Mouse (Mus musculus): ENCODE data around the gene Gm49510. TPM values are rescaled to one million over a fixed set of nuclear protein-coding genes. Genes with fewer than 3 reads are reported as not detected.
A peak's percentile ranks its signal among the peaks of the same experiment; 100 is the strongest.

Gm49510 gene
- polyA plus RNA-seq, 1 experiment from 2014 or later, result 1.0 TPM

- peak overlapping the region; percentile 85 for H3K4me3 ChIP-seq (ENCODE audit: low read depth, low read length)
- H3K27ac ChIP-seq (replicated peaks; ENCODE audit: low read depth, low read length), result peak overlapping the region; percentile 67; the same call in 1 of the 2 replicates
- peak overlapping the region; percentile 76 for H3K9ac ChIP-seq (ENCODE audit: low read length)
- 9% methylated on average over 18 of the region's 18 CpGs for WGBS
- DNase-seq (ENCODE audit: low spot score) (no peak), ATAC-seq (ENCODE audit: insufficient number of reproducible peaks, low FRiP score, low TSS enrichment, low read depth) (0 out of 2 replicates have a peak, but pooled peaks have one; percentile 22)
- H3K4me1 ChIP-seq (ENCODE audit: control insufficient read depth, insufficient read depth, low read length), result peaks cover 20% of the 10 kb centered on the region
- H3K4me2 ChIP-seq (ENCODE audit: low read depth, severe bottlenecking), result peak overlapping the region; percentile 77
- H3K36me3 ChIP-seq (ENCODE audit: control insufficient read depth, insufficient read depth, low read length), result peaks cover 11% of the 10 kb centered on the region; the same call in 1 of the 2 replicates
- H3K27me3 ChIP-seq (ENCODE audit: control insufficient read depth, insufficient read depth, low read length), result no peaks in the 10 kb centered on the region
- no peaks in the 10 kb centered on the region for H3K9me3 ChIP-seq (ENCODE audit: control insufficient read depth, low read length)
These were observed 1.3 kb downstream of the Gm49510 start for GRCm38 (mm10) chr15:78900585-78901421.

GRCm38 (mm10) chr15:78901422-78901789, 1.9 kb downstream of the Gm49510 start:
- H3K4me2 ChIP-seq (ENCODE audit: low read depth, severe bottlenecking), result peak overlapping the region; percentile 77
- WGBS, result 45% methylated on average over 8 of the region's 8 CpGs
- peak overlapping the region; percentile 76; the same call in 1 of the 2 replicates for H3K9ac ChIP-seq (ENCODE audit: low read length)
- no peak for ATAC-seq (ENCODE audit: insufficient number of reproducible peaks, low FRiP score, low TSS enrichment, low read depth)
- DNase-seq (ENCODE audit: low spot score), result peak; percentile 45
- no peaks in the 10 kb centered on the region for H3K27me3 ChIP-seq (ENCODE audit: control insufficient read depth, insufficient read depth, low read length)
- H3K4me1 ChIP-seq (ENCODE audit: control insufficient read depth, insufficient read depth, low read length), result peaks cover 20% of the 10 kb centered on the region
- peak overlapping the region; percentile 67; the same call in 1 of the 2 replicates for H3K27ac ChIP-seq (replicated peaks; ENCODE audit: low read depth, low read length)
- H3K36me3 ChIP-seq (ENCODE audit: control insufficient read depth, insufficient read depth, low read length), result peaks cover 16% of the 10 kb centered on the region
- no peaks in the 10 kb centered on the region for H3K9me3 ChIP-seq (ENCODE audit: control insufficient read depth, low read length)
- peak overlapping the region; percentile 85 for H3K4me3 ChIP-seq (ENCODE audit: low read depth, low read length)

- Histone ChIP-seq H3K4me2 (ENCODE audit: low read depth, severe bottlenecking) (no peak overlapping the region), H3K4me1 (ENCODE audit: control insufficient read depth, insufficient read depth, low read length) (peaks cover 20% of the 10 kb centered on the region), H3K4me3 (ENCODE audit: low read depth, low read length) (no peak overlapping the region), H3K27me3 (ENCODE audit: control insufficient read depth, insufficient read depth, low read length) (no peaks in the 10 kb centered on the region), H3K27ac (replicated peaks; ENCODE audit: low read depth, low read length) (no peak overlapping the region), H3K9ac (ENCODE audit: low read length) (no peak overlapping the region), H3K9me3 (ENCODE audit: control insufficient read depth, low read length) (no peaks in the 10 kb centered on the region), H3K36me3 (ENCODE audit: control insufficient read depth, insufficient read depth, low read length) (peaks cover 17% of the 10 kb centered on the region)
- DNase-seq (ENCODE audit: low spot score), result peak; percentile 90
- WGBS, result 15% methylated on average over 2 of the region's 2 CpGs
- ATAC-seq (ENCODE audit: insufficient number of reproducible peaks, low FRiP score, low TSS enrichment, low read depth), result no peak
These were observed 3.8 kb downstream of the Gm49510 start for GRCm38 (mm10) chr15:78903243-78903642.

- no peak for ATAC-seq (ENCODE audit: insufficient number of reproducible peaks, low FRiP score, low TSS enrichment, low read depth)
These were observed 8.9 kb downstream of the Gm49510 start for GRCm38 (mm10) chr15:78908399-78908798.

GRCm38 (mm10) chr15:78908982-78909381, 9.5 kb downstream of the Gm49510 start:
- Histone ChIP-seq H3K4me2 (ENCODE audit: low read depth, severe bottlenecking) (no peak overlapping the region), H3K36me3 (ENCODE audit: control insufficient read depth, insufficient read depth, low read length) (peaks cover 18% of the 10 kb centered on the region), H3K27me3 (ENCODE audit: control insufficient read depth, insufficient read depth, low read length) (no peaks in the 10 kb centered on the region), H3K9me3 (ENCODE audit: control insufficient read depth, low read length) (no peaks in the 10 kb centered on the region), H3K4me1 (ENCODE audit: control insufficient read depth, insufficient read depth, low read length) (0 out of 2 replicates have a peak, but pooled peaks cover 3% of the 10 kb centered on the region), H3K27ac (replicated peaks; ENCODE audit: low read depth, low read length) (no peak overlapping the region), H3K9ac (ENCODE audit: low read length) (no peak overlapping the region), H3K4me3 (ENCODE audit: low read depth, low read length) (no peak overlapping the region)
- DNase-seq (ENCODE audit: low spot score), result no peak
- 91% methylated on average over 8 of the region's 8 CpGs for WGBS
- no peak for ATAC-seq (ENCODE audit: insufficient number of reproducible peaks, low FRiP score, low TSS enrichment, low read depth)

More at GRCm38 (mm10) chr15:78908399-78908798, 8.9 kb downstream of the Gm49510 start:
- DNase-seq (ENCODE audit: low spot score), result no peak
- WGBS, result 86% methylated on average over 7 of the region's 7 CpGs
- no peak overlapping the region for H3K9ac ChIP-seq (ENCODE audit: low read length)
- no peaks in the 10 kb centered on the region for H3K27me3 ChIP-seq (ENCODE audit: control insufficient read depth, insufficient read depth, low read length)
- H3K4me1 ChIP-seq (ENCODE audit: control insufficient read depth, insufficient read depth, low read length), result 0 out of 2 replicates have a peak, but pooled peaks cover 3% of the 10 kb centered on the region
- H3K4me2 ChIP-seq (ENCODE audit: low read depth, severe bottlenecking), result no peak overlapping the region
- H3K9me3 ChIP-seq (ENCODE audit: control insufficient read depth, low read length), result no peaks in the 10 kb centered on the region
- H3K27ac ChIP-seq (replicated peaks; ENCODE audit: low read depth, low read length), result no peak overlapping the region
- peaks cover 18% of the 10 kb centered on the region for H3K36me3 ChIP-seq (ENCODE audit: control insufficient read depth, insufficient read depth, low read length)
- H3K4me3 ChIP-seq (ENCODE audit: low read depth, low read length), result no peak overlapping the region

GRCm38 (mm10) chr15:78912040-78912439, 12.6 kb downstream of the Gm49510 start:
- no peaks in the 10 kb centered on the region for H3K27me3 ChIP-seq (ENCODE audit: control insufficient read depth, insufficient read depth, low read length)
- peak; percentile 55 for DNase-seq (ENCODE audit: low spot score)
- no peak overlapping the region for H3K4me3 ChIP-seq (ENCODE audit: low read depth, low read length)
- peaks cover 6% of the 10 kb centered on the region; the same call in 1 of the 2 replicates for H3K36me3 ChIP-seq (ENCODE audit: control insufficient read depth, insufficient read depth, low read length)
- H3K9me3 ChIP-seq (ENCODE audit: control insufficient read depth, low read length), result no peaks in the 10 kb centered on the region
- 46% methylated on average over 9 of the region's 9 CpGs for WGBS
- no peak overlapping the region for H3K27ac ChIP-seq (replicated peaks; ENCODE audit: low read depth, low read length)
- ATAC-seq (ENCODE audit: insufficient number of reproducible peaks, low FRiP score, low TSS enrichment, low read depth), result no peak
- H3K4me1 ChIP-seq (ENCODE audit: control insufficient read depth, insufficient read depth, low read length), result peaks cover 20% of the 10 kb centered on the region
- H3K9ac ChIP-seq (ENCODE audit: low read length), result no peak overlapping the region
- no peak overlapping the region for H3K4me2 ChIP-seq (ENCODE audit: low read depth, severe bottlenecking)

GRCm38 (mm10) chr15:78913632-78914090, 14.2 kb downstream of the Gm49510 start, which contains the start of gene Pdxp:
Pdxp (plus strand) TSS chr15:78913919.
- H3K4me1 ChIP-seq (ENCODE audit: control insufficient read depth, insufficient read depth, low read length), result peaks cover 20% of the 10 kb centered on the region

GRCm38 (mm10) chr15:78914091-78914822, 14.8 kb downstream of the Gm49510 start:
- Histone ChIP-seq H3K27me3 (ENCODE audit: control insufficient read depth, insufficient read depth, low read length) (no peaks in the 10 kb centered on the region), H3K4me3 (ENCODE audit: low read depth, low read length) (peak overlapping the region; percentile 85), H3K9me3 (ENCODE audit: control insufficient read depth, low read length) (no peaks in the 10 kb centered on the region), H3K4me2 (ENCODE audit: low read depth, severe bottlenecking) (peak overlapping the region; percentile 95), H3K9ac (ENCODE audit: low read length) (peak overlapping the region; percentile 86), H3K27ac (replicated peaks; ENCODE audit: low read depth, low read length) (peak overlapping the region; percentile 85), H3K36me3 (ENCODE audit: control insufficient read depth, insufficient read depth, low read length) (peaks cover 5% of the 10 kb centered on the region; the same call in 1 of the 2 replicates), H3K4me1 (ENCODE audit: control insufficient read depth, insufficient read depth, low read length) (peaks cover 20% of the 10 kb centered on the region)
- DNase-seq (ENCODE audit: low spot score) (peak; percentile 56), ATAC-seq (ENCODE audit: insufficient number of reproducible peaks, low FRiP score, low TSS enrichment, low read depth) (peak; percentile 33; the same call in 1 of the 2 replicates)
- under 1% methylated on average over 77 of the region's 87 CpGs for WGBS

More at GRCm38 (mm10) chr15:78913632-78914090, 14.2 kb downstream of the Gm49510 start, which contains the start of gene Pdxp:
- no peaks in the 10 kb centered on the region for H3K27me3 ChIP-seq (ENCODE audit: control insufficient read depth, insufficient read depth, low read length)
- peak within 1 kb of the TSS; percentile 85 for H3K4me3 ChIP-seq (ENCODE audit: low read depth, low read length)
- peak within 1 kb of the TSS; percentile 85 for H3K27ac ChIP-seq (replicated peaks; ENCODE audit: low read depth, low read length)
- whole genome bisulfite sequencing, result under 1% methylated on average over 50 of the region's 51 CpGs
- H3K9me3 ChIP-seq (ENCODE audit: control insufficient read depth, low read length), result no peaks in the 10 kb centered on the region
- peak; percentile 91 for ATAC-seq (ENCODE audit: insufficient number of reproducible peaks, low FRiP score, low TSS enrichment, low read depth)
- H3K4me2 ChIP-seq (ENCODE audit: low read depth, severe bottlenecking), result peak within 1 kb of the TSS; percentile 95
- H3K36me3 ChIP-seq (ENCODE audit: control insufficient read depth, insufficient read depth, low read length), result peaks cover 7% of the 10 kb centered on the region; the same call in 1 of the 2 replicates
- H3K9ac ChIP-seq (ENCODE audit: low read length), result peak within 1 kb of the TSS; percentile 86
- DNase-seq (ENCODE audit: low spot score), result peak; percentile 98
